Comparison of ENCODE assay signal across 8 mouse cellular contexts in genomic region chr8:126920845-126921244, GRCm38 (mm10). TPM values are rescaled to one million over a fixed set of nuclear protein-coding genes. Genes with fewer than 3 reads are reported as not detected.
DNase-seq lines count a peak whose midpoint lies in the region; ATAC-seq and TF ChIP-seq lines count a peak whose summit lies in the region.

No protein-coding gene starts in this region.

- peak; percentile 57; the same call in 1 of the 2 replicates for ATAC-seq in heart, embryonic 12.5 days (ENCODE audit: insufficient number of reproducible peaks, low FRiP score)
- peak; percentile 87 for ATAC-seq in kidney, embryonic 16.5 days (ENCODE audit: low FRiP score, low TSS enrichment)
- ATAC-seq in stomach, embryonic 16.5 days (ENCODE audit: insufficient read depth, low FRiP score): peak; percentile 80

- WGBS in heart, embryonic 12.5 days: 22% methylated on average over 3 of the region's 3 CpGs
- 12% methylated on average over 3 of the region's 3 CpGs for WGBS in kidney, embryonic 16.5 days
- 16% methylated on average over 3 of the region's 3 CpGs for WGBS in stomach, embryonic 16.5 days

- peak; percentile 68 to 72 for DNase-seq in B cell, adult 2 months
- peak; percentile 79 to 80 for DNase-seq in adrenal gland, postnatal 36 days
- peak; percentile 53 for DNase-seq in liver
- DNase-seq in monocyte, adult 2 months (ENCODE audit: low read depth in 1 of 2, low spot score in 2 of 2): peak; percentile 42 to 58

- peak overlapping the region; percentile 39 for H3K27ac ChIP-seq in embryonic fibroblast, embryonic 13.5 days (ENCODE audit: insufficient read depth, low read length)
- 0 out of 2 replicates have a peak overlapping the region, but pooled peaks have one; percentile 36 for H3K27ac ChIP-seq in heart, embryonic 12.5 days (ENCODE audit: poor library complexity, severe bottlenecking)
- H3K27ac ChIP-seq in kidney, embryonic 16.5 days (ENCODE audit: low read length): peak overlapping the region; percentile 66
- peak overlapping the region; percentile 21; the same call in 1 of the 2 replicates for H3K27ac ChIP-seq in stomach, embryonic 16.5 days (ENCODE audit: low read length)

- H3K4me3 ChIP-seq in embryonic fibroblast, embryonic 13.5 days (ENCODE audit: insufficient read depth, low read length): no peak overlapping the region
- no peak overlapping the region for H3K4me3 ChIP-seq in heart, embryonic 12.5 days
- no peak overlapping the region for H3K4me3 ChIP-seq in kidney, embryonic 16.5 days (ENCODE audit: low read length)
- H3K4me3 ChIP-seq in stomach, embryonic 16.5 days (replicated peaks; ENCODE audit: low read length): no peak overlapping the region

- no peak for TF ChIP-seq POLR2A in embryonic fibroblast, embryonic 13.5 days (IDR thresholded peaks at IDR 0.05; ENCODE audit: low read depth, low read length)

- no peaks in the 10 kb centered on the region for H3K9me3 ChIP-seq in heart, embryonic 12.5 days (replicated peaks)
- H3K9me3 ChIP-seq in kidney, embryonic 16.5 days (ENCODE audit: low read length): no peaks in the 10 kb centered on the region; the same call in 1 of the 2 replicates
- H3K9me3 ChIP-seq in stomach, embryonic 16.5 days (replicated peaks; ENCODE audit: control insufficient read depth, low read length): no peaks in the 10 kb centered on the region

- TF ChIP-seq CTCF in embryonic fibroblast, embryonic 13.5 days (IDR thresholded peaks at IDR 0.05; ENCODE audit: borderline replicate concordance, insufficient read depth, low read length): peak; percentile 75

- H3K4me2 ChIP-seq in heart, embryonic 12.5 days: no peak overlapping the region
- H3K4me2 ChIP-seq in kidney, embryonic 16.5 days (replicated peaks; ENCODE audit: low read depth, low read length): no peak overlapping the region
- no peak overlapping the region for H3K4me2 ChIP-seq in stomach, embryonic 16.5 days (ENCODE audit: low read depth, low read length)

- H3K9ac ChIP-seq in heart, embryonic 12.5 days: no peak overlapping the region
- H3K9ac ChIP-seq in kidney, embryonic 16.5 days (replicated peaks; ENCODE audit: low read length): peak overlapping the region; percentile 32
- H3K9ac ChIP-seq in stomach, embryonic 16.5 days (ENCODE audit: low read length): 0 out of 2 replicates have a peak overlapping the region, but pooled peaks have one; percentile 29

- H3K27me3 ChIP-seq in heart, embryonic 12.5 days (replicated peaks): no peaks in the 10 kb centered on the region
- H3K27me3 ChIP-seq in kidney, embryonic 16.5 days (ENCODE audit: insufficient read depth, low read length): no peaks in the 10 kb centered on the region
- H3K27me3 ChIP-seq in stomach, embryonic 16.5 days (ENCODE audit: control insufficient read depth, insufficient read depth, low read length): no peaks in the 10 kb centered on the region

- H3K4me1 ChIP-seq in embryonic fibroblast, embryonic 13.5 days (ENCODE audit: control insufficient read depth, insufficient read depth, low read length): peaks cover 3% of the 10 kb centered on the region
- H3K4me1 ChIP-seq in heart, embryonic 12.5 days (replicated peaks): peaks cover 24% of the 10 kb centered on the region
- H3K4me1 ChIP-seq in kidney, embryonic 16.5 days (ENCODE audit: insufficient read depth, low read length): peaks cover 20% of the 10 kb centered on the region
- H3K4me1 ChIP-seq in stomach, embryonic 16.5 days (ENCODE audit: control insufficient read depth, insufficient read depth, low read length): peaks cover 9% of the 10 kb centered on the region; the same call in 1 of the 2 replicates

- peaks cover 10% of the 10 kb centered on the region; the same call in 1 of the 2 replicates for H3K36me3 ChIP-seq in heart, embryonic 12.5 days
- 0 out of 2 replicates have a peak, but pooled peaks cover 2% of the 10 kb centered on the region for H3K36me3 ChIP-seq in kidney, embryonic 16.5 days (ENCODE audit: insufficient read depth, low read length)
- no peaks in the 10 kb centered on the region for H3K36me3 ChIP-seq in stomach, embryonic 16.5 days (ENCODE audit: control insufficient read depth, insufficient read depth, low read length)

RNA-seq across cellular contexts. Expression of gene Tomm20, which starts 24.8 kb away (rescaled TPM):
- 100 to 1,000 TPM; 188 to 205 TPM for total RNA-seq in adrenal gland, postnatal 36 days (2021)
- polyA plus RNA-seq in embryonic fibroblast, embryonic 13.5 days (2011; ENCODE audit: insufficient read length, low read depth, missing spikeins): 193 and 252 TPM in 2 replicates
- polyA plus RNA-seq in heart, embryonic 12.5 days (2016; fragmentation: Nextera tagmentation; extraction: Ambion mirVana): 211 TPM in 2 replicates
- polyA plus RNA-seq in kidney, embryonic 16.5 days (2015; fragmentation: Nextera tagmentation; extraction: Ambion mirVana): 258 and 264 TPM in 2 replicates
- polyA plus RNA-seq in stomach, embryonic 16.5 days (2015; fragmentation: Nextera tagmentation; extraction: Ambion mirVana): 170 and 206 TPM in 2 replicates

RNA-seq across cellular contexts. Expression of gene Rbm34, which starts 50.0 kb away (rescaled TPM):
- total RNA-seq in adrenal gland, postnatal 36 days (2021): 10 to 100 TPM; 13.1 to 14.2 TPM
- polyA plus RNA-seq in embryonic fibroblast, embryonic 13.5 days (2011; ENCODE audit: insufficient read length, low read depth, missing spikeins): 20.9 and 21.3 TPM in 2 replicates
- polyA plus RNA-seq in heart, embryonic 12.5 days (2016; fragmentation: Nextera tagmentation; extraction: Ambion mirVana): 16.8 and 17.9 TPM in 2 replicates
- polyA plus RNA-seq in kidney, embryonic 16.5 days (2015; fragmentation: Nextera tagmentation; extraction: Ambion mirVana): 20.1 and 20.5 TPM in 2 replicates
- polyA plus RNA-seq in stomach, embryonic 16.5 days (2015; fragmentation: Nextera tagmentation; extraction: Ambion mirVana): 13.4 and 17.8 TPM in 2 replicates
